Mouse (Mus musculus) lung, postnatal 4 days (tissue): Measurements from ENCODE around the gene Nckap5.
"Not testable (repeated sequence)": the region's sequence is repeated elsewhere in the genome, so short reads cannot be mapped to it uniquely, and the experiment has no call there.

Experiments
- DNase-seq, 2 experiments: peaks; one replicate each; pipeline ENCODE4 v3.0.0; 2021

The Nckap5 gene

GRCm38 (mm10) chr1:126830031-126830927 lies at the start of gene Nckap5:
Nckap5 (minus strand) TSS chr1:126830799.
- DNase-seq, result peak; percentile 76 to 86

GRCm38 (mm10) chr1:126877495-126877894 lies 46.9 kb upstream of the Nckap5 start:
- DNase-seq, result no peak

GRCm38 (mm10) chr1:126868372-126868771 lies 37.8 kb upstream of the Nckap5 start:
- no peak for DNase-seq

- DNase-seq, result no peak
Measured at GRCm38 (mm10) chr1:126867912-126868311, 37.3 kb upstream of the Nckap5 start.

GRCm38 (mm10) chr1:126865591-126866086 lies 35.0 kb upstream of the Nckap5 start:
- DNase-seq, result no peak

- no peak for DNase-seq
Measured at GRCm38 (mm10) chr1:126861816-126862215, 31.2 kb upstream of the Nckap5 start.

GRCm38 (mm10) chr1:126860537-126860936 lies 29.9 kb upstream of the Nckap5 start:
- no peak for DNase-seq

- no peak for DNase-seq
Measured at GRCm38 (mm10) chr1:126849481-126849880, 18.9 kb upstream of the Nckap5 start.

- no peak for DNase-seq
Measured at GRCm38 (mm10) chr1:126846317-126846716, 15.7 kb upstream of the Nckap5 start.

GRCm38 (mm10) chr1:126832885-126833284 lies 2.3 kb upstream of the Nckap5 start:
- peak in 1 of 2 experiments; percentile 51 for DNase-seq

GRCm38 (mm10) chr1:126829031-126829430 lies 1.6 kb downstream of the Nckap5 start:
- peak in 1 of 2 experiments; percentile 26 for DNase-seq

- DNase-seq, result no peak
Measured at GRCm38 (mm10) chr1:126824841-126825240, 5.8 kb downstream of the Nckap5 start.

GRCm38 (mm10) chr1:126822246-126822645 lies 8.4 kb downstream of the Nckap5 start:
- no peak for DNase-seq

- DNase-seq, result peak; percentile 43 to 46
Measured at GRCm38 (mm10) chr1:126817381-126818034, 13.1 kb downstream of the Nckap5 start.

GRCm38 (mm10) chr1:126806994-126807611 lies 23.5 kb downstream of the Nckap5 start:
- DNase-seq, result no peak

- no peak for DNase-seq
Measured at GRCm38 (mm10) chr1:126806548-126806947, 24.1 kb downstream of the Nckap5 start.

GRCm38 (mm10) chr1:126802405-126802804 lies 28.2 kb downstream of the Nckap5 start:
- peak in 1 of 2 experiments; percentile 2 for DNase-seq

GRCm38 (mm10) chr1:126801706-126802105 lies 28.9 kb downstream of the Nckap5 start:
- peak; percentile 12 to 74 for DNase-seq

- DNase-seq, result no peak
Measured at GRCm38 (mm10) chr1:126799379-126799798, 31.2 kb downstream of the Nckap5 start.

- DNase-seq, result not testable (repeated sequence)
Measured at GRCm38 (mm10) chr1:126780354-126780941, 50.2 kb downstream of the Nckap5 start.

GRCm38 (mm10) chr1:126773947-126774346 lies 56.7 kb downstream of the Nckap5 start:
- not testable (repeated sequence) for DNase-seq

GRCm38 (mm10) chr1:126766971-126767370 lies 63.6 kb downstream of the Nckap5 start:
- no peak for DNase-seq
